Mouse (Mus musculus) thymus, adult 18-20 months (tissue): ENCODE measurements around the gene Nbea.

ENCODE experiments used
- DNase-seq, 2 experiments: peaks; one replicate each; pipeline ENCODE4 v3.0.0; 2022; ENCODE audit warnings: mixed read lengths in 2 of 2

The Nbea gene

DNA sequence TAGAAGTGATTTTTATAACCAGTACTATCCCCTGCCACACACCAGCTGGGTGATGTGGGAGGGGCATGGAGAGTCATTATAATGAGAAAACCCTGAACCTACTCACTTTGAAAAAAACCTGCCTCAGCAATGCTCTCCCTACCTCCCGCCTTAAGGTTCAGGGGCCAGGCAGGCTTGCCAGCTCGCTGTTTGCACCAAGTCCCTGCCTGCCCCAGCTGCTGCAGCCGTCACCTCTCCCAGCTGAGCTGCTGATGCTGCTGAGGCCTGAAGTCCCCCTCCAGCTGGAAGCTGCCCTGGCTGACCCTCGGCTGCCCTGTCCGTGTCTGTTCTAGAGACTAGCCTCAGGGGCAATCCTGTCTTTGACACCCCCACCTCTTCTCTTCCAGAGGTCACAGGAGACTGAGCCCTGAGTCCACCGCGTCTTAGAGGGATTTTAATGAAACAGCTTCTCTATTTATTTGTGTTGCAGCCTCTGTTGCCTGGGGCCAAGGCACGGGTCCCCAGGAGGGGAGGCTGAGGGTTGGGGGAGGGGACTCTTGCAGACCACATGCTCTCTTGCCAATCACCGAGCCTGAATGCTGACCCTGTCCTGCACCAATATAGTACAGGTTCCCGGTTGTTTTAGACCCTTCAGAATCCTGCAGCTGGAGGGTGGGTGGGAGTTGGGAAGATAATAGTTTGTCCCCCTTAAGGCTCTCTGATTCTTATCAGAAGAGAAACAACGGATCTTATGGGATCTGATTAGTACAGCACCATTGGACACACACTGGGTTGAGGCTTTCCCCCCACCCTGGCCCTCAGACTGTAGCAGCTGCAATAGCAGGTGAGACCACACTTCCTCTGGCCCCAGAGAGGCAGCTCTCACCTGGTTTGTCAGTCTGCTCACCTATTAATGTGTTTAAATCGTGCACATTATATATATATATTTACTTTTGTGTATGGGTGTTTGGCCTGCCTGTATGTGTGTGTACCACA is 595.2 kb downstream of the Nbea start:
- DNase-seq, result no peak

DNA sequence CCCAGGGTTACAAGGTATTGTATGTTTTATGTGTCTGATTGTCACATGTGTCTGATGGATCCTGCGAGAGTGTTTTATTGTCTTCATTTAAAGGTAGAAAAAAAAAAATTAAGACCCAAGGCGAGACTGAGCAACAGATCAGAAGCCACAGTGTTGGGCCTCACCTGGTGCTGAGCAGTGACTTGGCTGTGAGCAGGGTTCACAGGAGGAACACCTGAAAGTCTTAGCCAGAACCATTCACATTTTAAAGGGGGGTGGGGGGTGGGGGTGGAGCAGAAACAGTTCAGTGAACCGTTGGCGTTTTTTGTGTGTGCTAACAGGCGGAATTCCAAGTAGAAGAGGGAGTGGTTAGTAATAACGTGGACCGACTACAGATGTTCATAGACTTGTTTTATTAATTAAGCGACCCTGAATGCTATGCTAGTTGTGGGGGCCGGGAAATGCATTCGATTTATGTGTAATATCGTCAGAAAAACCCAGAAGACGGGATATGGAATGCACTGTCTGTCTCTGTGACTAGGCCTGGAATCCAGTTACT is 596.0 kb downstream of the Nbea start:
- DNase-seq, result no peak
